Mouse (Mus musculus) forelimb bud, embryonic 11.5 days (tissue): ENCODE data around the gene Cdkl4.

Experiments used
- DNase-seq: peaks from one replicate; pipeline ENCODE4 v3.0.0-alpha.2; 2012; ENCODE audit warnings: low read depth, low spot score

Gene Cdkl4

GRCm38 (mm10) chr17:80517244-80517643 is 60.4 kb downstream of the Cdkl4 start:
- DNase-seq: no peak

- no peak for DNase-seq
Observed at GRCm38 (mm10) chr17:80515956-80516355, 61.7 kb downstream of the Cdkl4 start.

GRCm38 (mm10) chr17:80515513-80515912 is 62.1 kb downstream of the Cdkl4 start:
- DNase-seq: no peak

- no peak for DNase-seq
Observed at GRCm38 (mm10) chr17:80513766-80514165, 63.8 kb downstream of the Cdkl4 start.

GRCm38 (mm10) chr17:80510459-80510855 is 67.2 kb downstream of the Cdkl4 start:
- no peak for DNase-seq

- DNase-seq: no peak
Observed at GRCm38 (mm10) chr17:80509494-80510458, 67.8 kb downstream of the Cdkl4 start.

- DNase-seq: no peak
Observed at GRCm38 (mm10) chr17:80505766-80506165, 71.8 kb downstream of the Cdkl4 start.

- DNase-seq: no peak
Observed at GRCm38 (mm10) chr17:80505342-80505741, 72.3 kb downstream of the Cdkl4 start.

GRCm38 (mm10) chr17:80501805-80502172 is 75.8 kb downstream of the Cdkl4 start:
- DNase-seq: no peak

- no peak for DNase-seq
Observed at GRCm38 (mm10) chr17:80501037-80501804, 76.4 kb downstream of the Cdkl4 start.

GRCm38 (mm10) chr17:80500025-80500424 is 77.6 kb downstream of the Cdkl4 start:
- DNase-seq: no peak

- DNase-seq: no peak
Observed at GRCm38 (mm10) chr17:80498600-80499268, 78.9 kb downstream of the Cdkl4 start.

- DNase-seq: no peak
Observed at GRCm38 (mm10) chr17:80497183-80497601, 80.4 kb downstream of the Cdkl4 start.

GRCm38 (mm10) chr17:80496607-80497170 is 80.9 kb downstream of the Cdkl4 start:
- no peak for DNase-seq

- no peak for DNase-seq
Observed at GRCm38 (mm10) chr17:80496185-80496584, 81.4 kb downstream of the Cdkl4 start.

GRCm38 (mm10) chr17:80493891-80494290 is 83.7 kb downstream of the Cdkl4 start:
- no peak for DNase-seq

- no peak for DNase-seq
Observed at GRCm38 (mm10) chr17:80492811-80493210, 84.8 kb downstream of the Cdkl4 start.

GRCm38 (mm10) chr17:80492274-80492673 is 85.3 kb downstream of the Cdkl4 start:
- no peak for DNase-seq

- no peak for DNase-seq
Observed at GRCm38 (mm10) chr17:80490166-80490565, 87.4 kb downstream of the Cdkl4 start.

GRCm38 (mm10) chr17:80488918-80489317 is 88.7 kb downstream of the Cdkl4 start:
- no peak for DNase-seq

GRCm38 (mm10) chr17:80485160-80485559 is 92.5 kb downstream of the Cdkl4 start:
- no peak for DNase-seq

GRCm38 (mm10) chr17:80480855-80481224 is 96.8 kb downstream of the Cdkl4 start:
- DNase-seq: no peak
